9 mouse cellular contexts compared by ENCODE assay signal in genomic region chr16:17646310-17647114, GRCm38 (mm10). TPM values are rescaled to one million over a fixed set of nuclear protein-coding genes. Genes with fewer than 3 reads are reported as not detected.
DNase-seq lines count a peak whose midpoint lies in the region; ATAC-seq and TF ChIP-seq lines count a peak whose summit lies in the region.
"Had no signal": no experiment of that assay in that cellular context is flagged by ENCODE, and none has a peak within 500 bp of the region (broad histone marks: within the 10 kb centered on the region; RNA-seq: fewer than 3 reads in every experiment).

TSS of gene Ccdc74a (plus strand) at chr16:17646470.

- no peaks in the 10 kb centered on the region for H3K79me2 ChIP-seq in C2C12 (ENCODE audit: control insufficient read depth, insufficient read depth)
- H3K79me2 ChIP-seq in heart, adult 2 months (replicated peaks; ENCODE audit: control insufficient read depth, insufficient read depth, low read length) = no peaks in the 10 kb centered on the region

- peaks cover 53% of the 10 kb centered on the region for H3K36me3 ChIP-seq in C2C12 (ENCODE audit: control insufficient read depth, insufficient read depth)
- peaks cover 40% of the 10 kb centered on the region for H3K36me3 ChIP-seq in embryonic facial prominence, embryonic 14.5 days (ENCODE audit: control insufficient read depth, insufficient read depth, low read length)
- H3K36me3 ChIP-seq in heart, adult 2 months (ENCODE audit: control insufficient read depth, insufficient read depth, low read length) = no peaks in the 10 kb centered on the region
- no peaks in the 10 kb centered on the region; the same call in 1 of the 2 replicates for H3K36me3 ChIP-seq in kidney, adult 2 months (ENCODE audit: control insufficient read depth, insufficient read depth, low read length)
- peaks cover 58% of the 10 kb centered on the region for H3K36me3 ChIP-seq in limb, embryonic 13.5 days
- peaks cover 20% of the 10 kb centered on the region for H3K36me3 ChIP-seq in midbrain, embryonic 16.5 days (ENCODE audit: control insufficient read depth, insufficient read depth, low read length)
- H3K36me3 ChIP-seq in spleen, adult 2 months (ENCODE audit: control insufficient read depth, insufficient read depth, low read length) = peaks cover 17% of the 10 kb centered on the region

- peak; percentile 97 for ATAC-seq in embryonic facial prominence, embryonic 14.5 days (ENCODE audit: low read depth)
- peak; percentile 94 for ATAC-seq in limb, embryonic 13.5 days (ENCODE audit: low FRiP score, low read depth)
- ATAC-seq in midbrain, embryonic 16.5 days = peak; percentile 96

- H3K79me3 ChIP-seq in C2C12 (ENCODE audit: low read depth) = no peaks in the 10 kb centered on the region

- peak within 1 kb of the TSS; percentile 38 for H3ac ChIP-seq in C2C12 (ENCODE audit: control insufficient read depth, insufficient read length, low read depth)

- peak within 1 kb of the TSS; percentile 27 for H3K4me3 ChIP-seq in C2C12 (ENCODE audit: insufficient read depth, poor library complexity, severe bottlenecking)
- peak within 1 kb of the TSS; percentile 47 for H3K4me3 ChIP-seq in bone marrow, adult 2 months (replicated peaks; ENCODE audit: control insufficient read depth, low read depth, low read length)
- peak within 1 kb of the TSS; percentile 53 for H3K4me3 ChIP-seq in embryonic facial prominence, embryonic 14.5 days (ENCODE audit: low read depth, low read length)
- H3K4me3 ChIP-seq in heart, adult 2 months = peak within 1 kb of the TSS; percentile 52
- peak within 1 kb of the TSS; percentile 56 for H3K4me3 ChIP-seq in kidney, adult 2 months (ENCODE audit: insufficient read depth, low read depth, low read length)
- H3K4me3 ChIP-seq in limb, embryonic 13.5 days = peak within 1 kb of the TSS; percentile 58
- peak within 1 kb of the TSS; percentile 76 for H3K4me3 ChIP-seq in midbrain, embryonic 16.5 days (ENCODE audit: low read depth, low read length)
- peak within 1 kb of the TSS; percentile 44; the same call in 1 of the 2 replicates for H3K4me3 ChIP-seq in spleen, adult 2 months (ENCODE audit: extremely low read depth, insufficient read depth, insufficient read length)

- TF ChIP-seq EP300 in heart, adult 2 months (IDR thresholded peaks at IDR 0.05; ENCODE audit: insufficient read depth, low read depth, low read length) = no peak

- peak within 1 kb of the TSS; percentile 73 for H3K9ac ChIP-seq in embryonic facial prominence, embryonic 14.5 days (ENCODE audit: low read depth, low read length)
- peak within 1 kb of the TSS; percentile 1; the same call in 1 of the 2 replicates for H3K9ac ChIP-seq in heart, adult 2 months (ENCODE audit: low read depth, low read length)
- peak within 1 kb of the TSS; percentile 79 for H3K9ac ChIP-seq in limb, embryonic 13.5 days
- peak within 1 kb of the TSS; percentile 82 for H3K9ac ChIP-seq in midbrain, embryonic 16.5 days (ENCODE audit: low read depth, low read length)

- no peaks in the 10 kb centered on the region; the same call in 1 of the 2 replicates for H3K4me1 ChIP-seq in bone marrow, adult 2 months (ENCODE audit: control insufficient read depth, insufficient read depth, low read length)
- no peaks in the 10 kb centered on the region; the same call in 1 of the 2 replicates for H3K4me1 ChIP-seq in embryonic facial prominence, embryonic 14.5 days (ENCODE audit: control insufficient read depth, insufficient read depth, low read length)
- H3K4me1 ChIP-seq in heart, adult 2 months (ENCODE audit: control insufficient read depth, insufficient read depth, low read length) = 0 out of 2 replicates have a peak, but pooled peaks cover 2% of the 10 kb centered on the region
- H3K4me1 ChIP-seq in kidney, adult 2 months (ENCODE audit: control insufficient read depth, insufficient read depth, low read length) = no peaks in the 10 kb centered on the region; the same call in 1 of the 2 replicates
- peaks cover 7% of the 10 kb centered on the region for H3K4me1 ChIP-seq in limb, embryonic 13.5 days
- peaks cover 8% of the 10 kb centered on the region for H3K4me1 ChIP-seq in midbrain, embryonic 16.5 days (ENCODE audit: control insufficient read depth, insufficient read depth, low read length)
- peaks cover 7% of the 10 kb centered on the region for H3K4me1 ChIP-seq in spleen, adult 2 months (ENCODE audit: control insufficient read depth, insufficient read depth, insufficient read length)

- no peak for TF ChIP-seq CTCF in C2C12 (IDR thresholded peaks at IDR 0.05; ENCODE audit: control insufficient read depth, insufficient read depth, insufficient read length)
- no peak for TF ChIP-seq CTCF in bone marrow, adult 2 months (IDR thresholded peaks at IDR 0.05; ENCODE audit: control insufficient read depth, insufficient read depth, low read length)
- TF ChIP-seq CTCF in heart, adult 2 months (IDR thresholded peaks at IDR 0.05) = no peak
- no peak for TF ChIP-seq CTCF in kidney, adult 2 months (conservative IDR thresholded peaks at IDR 0.05; ENCODE audit: insufficient read depth, insufficient read length, low read depth, low read length)
- TF ChIP-seq CTCF in spleen, adult 2 months (IDR thresholded peaks at IDR 0.05; ENCODE audit: extremely low read depth, insufficient read depth, insufficient read length, insufficient replicate concordance) = no peak

- intact Hi-C loops in heart, adult 2 months (cut with DNase I) = loop anchor here (1.0 kb wide), 1 partner anchor 81 kb away; no protein-coding TSS in a partner anchor

- TF ChIP-seq POLR2A in bone marrow, adult 2 months (IDR thresholded peaks at IDR 0.05; ENCODE audit: borderline replicate concordance, control insufficient read depth, low read depth, low read length) = no peak; the same call in 1 of the 2 replicates
- no peak for TF ChIP-seq POLR2A in heart, adult 2 months (IDR thresholded peaks at IDR 0.05; ENCODE audit: insufficient read depth, low read depth, low read length)
- no peak for TF ChIP-seq POLR2A in kidney, adult 2 months (IDR thresholded peaks at IDR 0.05; ENCODE audit: low read depth, low read length)
- TF ChIP-seq POLR2A in spleen, adult 2 months (IDR thresholded peaks at IDR 0.05; ENCODE audit: low read depth, low read length) = no peak

- peak within 1 kb of the TSS; percentile 72 for H3K4me2 ChIP-seq in embryonic facial prominence, embryonic 14.5 days (ENCODE audit: low read depth, low read length)
- H3K4me2 ChIP-seq in limb, embryonic 13.5 days (replicated peaks) = peak within 1 kb of the TSS; percentile 75
- peak within 1 kb of the TSS; percentile 77 for H3K4me2 ChIP-seq in midbrain, embryonic 16.5 days (ENCODE audit: low read length)

- peak; percentile 92 for DNase-seq in embryonic facial prominence, embryonic 14.5 days (ENCODE audit: low spot score)
- peak; percentile 89 to 90 for DNase-seq in heart, adult 2 months
- DNase-seq in kidney, adult 2 months = peak; percentile 92
- DNase-seq in spleen, adult 2 months (ENCODE audit: low read depth in 1 of 2, low spot score in 2 of 2) = peak; percentile 42 to 69

- peak within 1 kb of the TSS; percentile 36; the same call in 1 of the 2 replicates for H3K27ac ChIP-seq in bone marrow, adult 2 months (ENCODE audit: control insufficient read depth, insufficient read depth, low read depth, low read length, poor library complexity)
- peak within 1 kb of the TSS; percentile 53 for H3K27ac ChIP-seq in embryonic facial prominence, embryonic 14.5 days (replicated peaks; ENCODE audit: low read depth, low read length)
- H3K27ac ChIP-seq in heart, adult 2 months = peak within 1 kb of the TSS; percentile 33; the same call in 1 of the 2 replicates
- H3K27ac ChIP-seq in kidney, adult 2 months (ENCODE audit: insufficient read depth, low read depth, low read length) = no peak within 1 kb of the TSS
- peak within 1 kb of the TSS; percentile 15; the same call in 1 of the 2 replicates for H3K27ac ChIP-seq in limb, embryonic 13.5 days
- peak within 1 kb of the TSS; percentile 67; the same call in 1 of the 2 replicates for H3K27ac ChIP-seq in midbrain, embryonic 16.5 days (ENCODE audit: low read length)
- no peak within 1 kb of the TSS for H3K27ac ChIP-seq in spleen, adult 2 months (ENCODE audit: insufficient read depth, low read length)
- H3K27ac ChIP-seq: macrophage had no signal

- no peaks in the 10 kb centered on the region for H3K27me3 ChIP-seq in C2C12 (ENCODE audit: control insufficient read depth, insufficient read depth, insufficient read length)
- H3K27me3 ChIP-seq in embryonic facial prominence, embryonic 14.5 days (replicated peaks; ENCODE audit: control insufficient read depth, insufficient read depth, low read length) = no peaks in the 10 kb centered on the region
- no peaks in the 10 kb centered on the region for H3K27me3 ChIP-seq in heart, adult 2 months (ENCODE audit: control insufficient read depth, insufficient read depth, low read length)
- H3K27me3 ChIP-seq in kidney, adult 2 months (replicated peaks; ENCODE audit: control insufficient read depth, insufficient read depth, low read length) = no peaks in the 10 kb centered on the region
- H3K27me3 ChIP-seq in limb, embryonic 13.5 days = no peaks in the 10 kb centered on the region
- H3K27me3 ChIP-seq in midbrain, embryonic 16.5 days (ENCODE audit: control insufficient read depth, insufficient read depth, low read depth, low read length) = no peaks in the 10 kb centered on the region
- 0 out of 2 replicates have a peak, but pooled peaks cover 2% of the 10 kb centered on the region for H3K27me3 ChIP-seq in spleen, adult 2 months (ENCODE audit: control insufficient read depth, insufficient read depth, low read length)

- no peaks in the 10 kb centered on the region for H3K9me3 ChIP-seq in embryonic facial prominence, embryonic 14.5 days (ENCODE audit: control insufficient read depth, low read length)
- H3K9me3 ChIP-seq in limb, embryonic 13.5 days = no peaks in the 10 kb centered on the region
- no peaks in the 10 kb centered on the region for H3K9me3 ChIP-seq in midbrain, embryonic 16.5 days (replicated peaks; ENCODE audit: control insufficient read depth, low read length, poor library complexity, severe bottlenecking)

- WGBS in bone marrow, adult 2 months = 3% methylated on average over 65 of the region's 65 CpGs
- WGBS in embryonic facial prominence, embryonic 14.5 days = 2% methylated on average over 45 of the region's 65 CpGs
- 4% methylated on average over 65 of the region's 65 CpGs for WGBS in heart, adult 2 months
- 2% methylated on average over 65 of the region's 65 CpGs for WGBS in kidney, adult 2 months
- 2% methylated on average over 48 of the region's 65 CpGs for WGBS in limb, embryonic 13.5 days
- WGBS in midbrain, embryonic 16.5 days = 3% methylated on average over 59 of the region's 65 CpGs
- WGBS in spleen, adult 2 months = 5% methylated on average over 65 of the region's 65 CpGs

RNA-seq across cellular contexts. Expression of gene Ccdc74a, which starts in this region (rescaled TPM):
- polyA plus RNA-seq in C2C12 (2012; fragmentation: generic; extraction: Trizol) = 9.6 TPM
- 2.4 and 9.9 TPM in 2 replicates for polyA plus RNA-seq in bone marrow, adult 2 months (2011; ENCODE audit: insufficient read depth, insufficient read length, low replicate concordance, missing spikeins)
- 7.9 and 8.1 TPM in 2 replicates for polyA plus RNA-seq in embryonic facial prominence, embryonic 14.5 days (2014; fragmentation: Nextera tagmentation; extraction: Ambion mirVana)
- total RNA-seq in heart, adult 2 months (2021) = under 1 TPM; 0.26 to 0.32 TPM
- 0.16 and 0.47 TPM in 2 replicates for polyA plus RNA-seq in heart, adult 2 months (2012; rRNA removed)
- 0.42 and 1.0 TPM in 2 replicates for polyA plus RNA-seq in kidney, adult 2 months (2012; rRNA removed)
- polyA plus RNA-seq in limb, embryonic 13.5 days (2015; fragmentation: Nextera tagmentation; extraction: Ambion mirVana) = 9.0 and 9.8 TPM in 2 replicates
- 11.6 and 14.6 TPM in 2 replicates for polyA plus RNA-seq in midbrain, embryonic 16.5 days (2015; fragmentation: Nextera tagmentation; extraction: Ambion mirVana)
- 1.0 and 1.4 TPM in 2 replicates for polyA plus RNA-seq in spleen, adult 2 months (2012; rRNA removed)

Comparison
In these comparisons a context has a peak if more than half of its experiments do, and no peak if none do; other contexts are left out.
1. Peak in DNase-seq, H3K4me3 ChIP-seq, H3K27ac ChIP-seq and H3K9ac ChIP-seq in heart, adult 2 months; RNA of the gene not detected or under 1 TPM.
2. H3K27ac ChIP-seq: peak in bone marrow, adult 2 months (single experiment), embryonic facial prominence, embryonic 14.5 days (single experiment), limb, embryonic 13.5 days (single experiment) and midbrain, embryonic 16.5 days (single experiment); none in kidney, adult 2 months (single experiment) and spleen, adult 2 months (single experiment).
3. H3K9ac ChIP-seq: peak in every context shown above with its lines; median percentile 82 in midbrain, embryonic 16.5 days; 79 in limb, embryonic 13.5 days; 73 in embryonic facial prominence, embryonic 14.5 days; 1 in heart, adult 2 months.
4. Peak in every context shown above with its lines, with median percentiles within 50 percentile points of each other: H3K4me3 ChIP-seq, ATAC-seq, DNase-seq and H3K4me2 ChIP-seq.